Mouse (Mus musculus) retina, postnatal 1 day (tissue): ENCODE measurements around the gene Fam185a.

ENCODE experiments used
- DNase-seq: peaks from one replicate; pipeline ENCODE4 v3.0.0-alpha.2; 2012

Fam185a gene

GRCm38 (mm10) chr5:21424614-21425602 is at the start of gene Fam185a, which contains the start of gene Ccdc146:
Gene Fam185a, plus strand, starts transcription at chr5:21424958.
Gene Ccdc146, minus strand, starts transcription at chr5:21424677.
- peak; percentile 99 for DNase-seq

- DNase-seq: no peak
Measured at GRCm38 (mm10) chr5:21376935-21377334, 47.8 kb upstream of the Fam185a start.

GRCm38 (mm10) chr5:21378397-21378796 is 46.4 kb upstream of the Fam185a start:
- no peak for DNase-seq

- DNase-seq: no peak
Measured at GRCm38 (mm10) chr5:21381986-21382385, 42.8 kb upstream of the Fam185a start.

GRCm38 (mm10) chr5:21382678-21383077 is 42.1 kb upstream of the Fam185a start:
- DNase-seq: no peak

- no peak for DNase-seq
Measured at GRCm38 (mm10) chr5:21383392-21384251, 41.1 kb upstream of the Fam185a start.

- DNase-seq: no peak
Measured at GRCm38 (mm10) chr5:21384252-21384960, 40.4 kb upstream of the Fam185a start.

GRCm38 (mm10) chr5:21384976-21385375 is 39.8 kb upstream of the Fam185a start:
- DNase-seq: no peak

GRCm38 (mm10) chr5:21386432-21386831 is 38.3 kb upstream of the Fam185a start:
- DNase-seq: no peak

GRCm38 (mm10) chr5:21387340-21387739 is 37.4 kb upstream of the Fam185a start:
- DNase-seq: no peak

- no peak for DNase-seq
Measured at GRCm38 (mm10) chr5:21388855-21389254, 35.9 kb upstream of the Fam185a start.

GRCm38 (mm10) chr5:21391616-21392384 is 33.0 kb upstream of the Fam185a start:
- DNase-seq: peak; percentile 35

GRCm38 (mm10) chr5:21394562-21394961 is 30.2 kb upstream of the Fam185a start:
- DNase-seq: no peak

- no peak for DNase-seq
Measured at GRCm38 (mm10) chr5:21395205-21395840, 29.4 kb upstream of the Fam185a start.

GRCm38 (mm10) chr5:21411261-21411666 is 13.5 kb upstream of the Fam185a start:
- DNase-seq: no peak

- no peak for DNase-seq
Measured at GRCm38 (mm10) chr5:21412056-21412455, 12.7 kb upstream of the Fam185a start.

- no peak for DNase-seq
Measured at GRCm38 (mm10) chr5:21413322-21413721, 11.4 kb upstream of the Fam185a start.

- DNase-seq: no peak
Measured at GRCm38 (mm10) chr5:21414116-21414820, 10.5 kb upstream of the Fam185a start.

GRCm38 (mm10) chr5:21418613-21419012 is 6.1 kb upstream of the Fam185a start:
- no peak for DNase-seq

GRCm38 (mm10) chr5:21420609-21421008 is 4.1 kb upstream of the Fam185a start:
- peak; percentile 41 for DNase-seq

GRCm38 (mm10) chr5:21426666-21427065 is 1.9 kb downstream of the Fam185a start:
- DNase-seq: no peak
